In genomic region chr4:148846724-148847123, GRCm38 (mm10) we compare ENCODE assay signal across 11 mouse cellular contexts. TPM values are rescaled to one million over a fixed set of nuclear protein-coding genes. Genes with fewer than 3 reads are reported as not detected.
DNase-seq lines count a peak whose midpoint lies in the region; ATAC-seq and TF ChIP-seq lines count a peak whose summit lies in the region.
"Had no signal": no experiment of that assay in that cellular context is flagged by ENCODE, and none has a peak within 500 bp of the region (broad histone marks: within the 10 kb centered on the region; RNA-seq: fewer than 3 reads in every experiment).

No protein-coding gene starts in this region.

- H3K79me2 ChIP-seq in myocyte (ENCODE audit: control insufficient read depth, insufficient read depth), result no peaks in the 10 kb centered on the region

- H3K9ac ChIP-seq in kidney, embryonic 16.5 days (replicated peaks; ENCODE audit: low read length), result no peak overlapping the region
- H3K9ac ChIP-seq: liver, embryonic 15.5 days had no signal

- H3K4me3 ChIP-seq in gastrocnemius, adult 2 months, result peak overlapping the region; percentile 41
- no peak overlapping the region for H3K4me3 ChIP-seq in kidney, embryonic 16.5 days (ENCODE audit: low read length)
- peak overlapping the region; percentile 51 for H3K4me3 ChIP-seq in E14TG2a.4 (replicated peaks; ENCODE audit: low read length)
- H3K4me3 ChIP-seq in myocyte, result no peak overlapping the region
- H3K4me3 ChIP-seq: liver, embryonic 15.5 days; megakaryocyte, embryonic 14.5 days had no signal

- peaks cover 40% of the 10 kb centered on the region for H3K4me1 ChIP-seq in kidney, embryonic 16.5 days (ENCODE audit: insufficient read depth, low read length)
- H3K4me1 ChIP-seq in E14TG2a.4 (replicated peaks; ENCODE audit: low read depth, low read length), result peaks cover 72% of the 10 kb centered on the region
- H3K4me1 ChIP-seq: liver, embryonic 15.5 days had no signal

- H3K4me2 ChIP-seq in kidney, embryonic 16.5 days (replicated peaks; ENCODE audit: low read depth, low read length), result peak overlapping the region; percentile 10; the same call in 1 of the 2 replicates
- H3K4me2 ChIP-seq in myocyte (ENCODE audit: low read depth), result no peak overlapping the region
- H3K4me2 ChIP-seq: liver, embryonic 15.5 days had no signal

- H3K27ac ChIP-seq in gastrocnemius, adult 2 months, result peak overlapping the region; percentile 52; the same call in 1 of the 2 replicates
- no peak overlapping the region for H3K27ac ChIP-seq in kidney, embryonic 16.5 days (ENCODE audit: low read length)
- H3K27ac ChIP-seq: liver, embryonic 15.5 days had no signal

- TF ChIP-seq CTCF in gastrocnemius, adult 2 months (IDR thresholded peaks at IDR 0.05), result no peak
- TF ChIP-seq CTCF in E14TG2a.4 (conservative IDR thresholded peaks at IDR 0.05; ENCODE audit: low read length), result no peak

- no peak overlapping the region for H3ac ChIP-seq in myocyte (ENCODE audit: control insufficient read depth, insufficient read length)

- no peaks in the 10 kb centered on the region for H3K27me3 ChIP-seq in kidney, embryonic 16.5 days (ENCODE audit: insufficient read depth, low read length)
- H3K27me3 ChIP-seq in E14TG2a.4 (ENCODE audit: insufficient read depth, low read length) (peaks cover 42% of the 10 kb centered on the region), myocyte (ENCODE audit: control insufficient read depth, insufficient read depth, insufficient read length) (peaks cover 55% of the 10 kb centered on the region)

- no peak for DNase-seq in gastrocnemius, adult 2 months
- no peak for DNase-seq in gastrocnemius, postnatal 25 days
- no peak for DNase-seq in kidney, adult 11 months
- DNase-seq in spleen, postnatal 10 days (ENCODE audit: low spot score in 2 of 2), result no peak
- DNase-seq: spleen, adult 18-20 months had no signal

- intact Hi-C loops in gastrocnemius, adult 2 months (cut with DNase I), result no loop called here

- H3K36me3 ChIP-seq in kidney, embryonic 16.5 days (ENCODE audit: insufficient read depth, low read length), result no peaks in the 10 kb centered on the region
- H3K36me3 ChIP-seq in E14TG2a.4 (ENCODE audit: insufficient read depth, low read length) (no peaks in the 10 kb centered on the region), myocyte (ENCODE audit: control insufficient read depth, insufficient read depth) (no peaks in the 10 kb centered on the region)
- H3K36me3 ChIP-seq: liver, embryonic 15.5 days had no signal

- no peaks in the 10 kb centered on the region for H3K9me3 ChIP-seq in kidney, embryonic 16.5 days (ENCODE audit: low read length)
- H3K9me3 ChIP-seq in E14TG2a.4 (ENCODE audit: low read length), result no peaks in the 10 kb centered on the region
- H3K9me3 ChIP-seq: liver, embryonic 15.5 days; megakaryocyte, embryonic 14.5 days had no signal

- WGBS in kidney, embryonic 16.5 days, result 69% methylated on average over 11 of the region's 11 CpGs

- no peak for ATAC-seq in kidney, embryonic 16.5 days (ENCODE audit: low FRiP score, low TSS enrichment)
- ATAC-seq in erythroblast, adult 5-6 weeks (replicated peaks; ENCODE audit: low FRiP score, poor library complexity, severe bottlenecking), result no peak

- no peak for TF ChIP-seq POLR2A in myocyte (IDR thresholded peaks at IDR 0.05; ENCODE audit: insufficient read length, low read depth)

TF ChIP-seq in myocyte, 11 proteins besides CTCF, POLR2A, EP300 and RAD21:
- TF ChIP-seq MYOD1 (IDR thresholded peaks at IDR 0.05; ENCODE audit: control insufficient read depth in 1 of 3, insufficient read length in 2 of 3, low read depth in 2 of 3) (no peak), USF1 (IDR thresholded peaks at IDR 0.05; ENCODE audit: low read depth) (peak; percentile 59)

RNA-seq across cellular contexts. Expression of gene Casz1, which starts 42.5 kb away (rescaled TPM):
- total RNA-seq in gastrocnemius, adult 2 months (2021), result 10 to 100 TPM; 31.2 to 41.3 TPM
- total RNA-seq in gastrocnemius, postnatal 25 days (2021), result 10 to 100 TPM; 27.8 to 30.2 TPM
- polyA plus RNA-seq in kidney, embryonic 16.5 days (2015; fragmentation: Nextera tagmentation; extraction: Ambion mirVana), result 5.4 and 8.8 TPM in 2 replicates
- 11.1 TPM for polyA plus RNA-seq in myocyte (2012; fragmentation: generic; extraction: Trizol)
- 1.5 and 2.5 TPM in 2 replicates for total RNA-seq in erythroblast, adult 5-6 weeks (2015; ENCODE audit: low replicate concordance)
- total RNA-seq in erythroblast, adult 5-6 weeks (2017; ENCODE audit: low replicate concordance), result 1.2 and 1.5 TPM in 2 replicates

Comparison
In these comparisons a context has a peak if more than half of its experiments do, and no peak if none do; other contexts are left out.
1. H3K4me3 ChIP-seq: peak in gastrocnemius, adult 2 months (single experiment) and E14TG2a.4 (single experiment); none in kidney, embryonic 16.5 days (single experiment) and myocyte (single experiment).
2. RNA of gene Casz1, which starts 42.5 kb away (total RNA-seq): 31.2 to 41.3 TPM in gastrocnemius, adult 2 months and 27.8 to 30.2 TPM in gastrocnemius, postnatal 25 days; 1.2 to 2.5 TPM in erythroblast, adult 5-6 weeks; every median in the first group is over 4 times any median in the second.